Mouse (Mus musculus) MEL (cell line): Measurements from ENCODE around the gene Acaa1a. TPM values are rescaled to one million over a fixed set of nuclear protein-coding genes. Genes with fewer than 3 reads are reported as not detected.

Experiments
- DNase-seq: peaks from one replicate; pipeline ENCODE4 v3.0.0; 2011; ENCODE audit warnings: low read depth, low spot score
- H3K27ac ChIP-seq: 2 replicates; pipeline ENCODE4 v1.5.1; 2012; ENCODE audit warnings: low read depth, mild to moderate bottlenecking, control low read depth, low read length, moderate library complexity; ENCODE audit not compliant: control insufficient read depth
- H3K27me3 ChIP-seq, 2 experiments: fragments of 150-350 bp in 1 of 2; sonication (generic) in 1 of 2; 2 replicates each; pipeline ENCODE4 v1.6.1; 2012; ENCODE audit warnings: low read length in 2 of 2, mild to moderate bottlenecking in 2 of 2, improper control_type of control experiment in 1 of 2, moderate library complexity in 1 of 2; ENCODE audit not compliant: insufficient read depth in 2 of 2, control insufficient read depth in 1 of 2
- H3K36me3 ChIP-seq, 2 experiments: 2 replicates each; pipeline ENCODE4 v1.6.1; 2012 to 2014; ENCODE audit warnings: low read length in 2 of 2, improper control_type of control experiment in 1 of 2, inconsistent platforms in 1 of 2, mild to moderate bottlenecking in 1 of 2; ENCODE audit not compliant: insufficient read depth in 2 of 2, control insufficient read depth in 1 of 2
- H3K4me1 ChIP-seq, 2 experiments: fragments of 150-350 bp in 1 of 2; sonication (generic) in 1 of 2; 2 replicates each; pipeline ENCODE4 v1.6.1; 2012; ENCODE audit warnings: low read length in 2 of 2, improper control_type of control experiment in 1 of 2, mild to moderate bottlenecking in 1 of 2; ENCODE audit not compliant: insufficient read depth in 2 of 2, control insufficient read depth in 1 of 2
- H3K4me3 ChIP-seq, 2 experiments: fragments of 150-350 bp in 1 of 2; sonication (generic) in 1 of 2; 2 replicates each; pipeline ENCODE4 v1.5.1; 2012; ENCODE audit warnings: low read depth in 2 of 2, low read length in 2 of 2, mild to moderate bottlenecking in 2 of 2, moderate library complexity in 2 of 2, control low read depth in 1 of 2, improper control_type of control experiment in 1 of 2; ENCODE audit not compliant: control insufficient read depth in 1 of 2, insufficient read depth in 1 of 2
- H3K79me2 ChIP-seq: 2 replicates; pipeline ENCODE4 v1.6.1; 2012; ENCODE audit warnings: mild to moderate bottlenecking, low read length, moderate library complexity; ENCODE audit not compliant: control insufficient read depth, poor library complexity, insufficient read depth
- H3K9ac ChIP-seq: 2 replicates; pipeline ENCODE4 v1.6.1; 2012; ENCODE audit warnings: low read depth, mild to moderate bottlenecking, control low read depth, low read length, moderate library complexity; ENCODE audit not compliant: control insufficient read depth, poor library complexity, severe bottlenecking
- H3K9me3 ChIP-seq: fragments of 150-350 bp; sonication (generic); replicated peaks from 2 replicates; pipeline ENCODE4 v1.6.1; 2012; ENCODE audit warnings: mild to moderate bottlenecking, low read length, improper control_type of control experiment, moderate library complexity; ENCODE audit not compliant: insufficient read depth
- E2F4 ChIP-seq: IDR thresholded peaks from 2 replicates; pipeline ENCODE4 v1.6.1; 2011; ENCODE audit warnings: low read depth, low read length, improper control_type of control experiment, borderline replicate concordance
- EP300 ChIP-seq, 2 experiments: IDR thresholded peaks; 2 replicates each; pipeline ENCODE4 v1.6.1; 2011; ENCODE audit warnings: improper control_type of control experiment in 2 of 2, low read length in 2 of 2, low read depth in 1 of 2, mild to moderate bottlenecking in 1 of 2
- JUND ChIP-seq: IDR thresholded peaks from 2 replicates; pipeline ENCODE4 v1.6.1; 2011; ENCODE audit warnings: low read depth, mild to moderate bottlenecking, improper control_type of control experiment, low read length
- NELFE ChIP-seq: IDR thresholded peaks from 2 replicates; pipeline ENCODE4 v1.6.1; 2011; ENCODE audit warnings: low read depth, low read length, improper control_type of control experiment
- NRF1 ChIP-seq: IDR thresholded peaks from 2 replicates; pipeline ENCODE4 v1.6.1; 2014; ENCODE audit warnings: low read depth, mild to moderate bottlenecking, inconsistent platforms, low read length, improper control_type of control experiment, moderate library complexity; ENCODE audit not compliant: poor library complexity, insufficient read depth, severe bottlenecking
- RAD21 ChIP-seq: IDR thresholded peaks from 2 replicates; pipeline ENCODE4 v1.6.1; 2011; ENCODE audit warnings: mild to moderate bottlenecking, low read depth, low read length, improper control_type of control experiment
- RCOR1 ChIP-seq: IDR thresholded peaks from 2 replicates; pipeline ENCODE4 v1.6.1; 2012; ENCODE audit warnings: low read depth, mild to moderate bottlenecking, inconsistent platforms, low read length, improper control_type of control experiment
- SIN3A ChIP-seq: IDR thresholded peaks from 2 replicates; pipeline ENCODE4 v1.6.1; 2012; ENCODE audit warnings: low read length, improper control_type of control experiment, inconsistent platforms
- TBP ChIP-seq: IDR thresholded peaks from 2 replicates; pipeline ENCODE4 v1.8.0; 2011; ENCODE audit warnings: low read depth, low read length, improper control_type of control experiment
- TCF12 ChIP-seq: IDR thresholded peaks from 2 replicates; pipeline ENCODE4 v1.6.1; 2014; ENCODE audit warnings: low read depth, mild to moderate bottlenecking, inconsistent platforms, low read length, improper control_type of control experiment, moderate library complexity
- USF1 ChIP-seq: IDR thresholded peaks from 2 replicates; pipeline ENCODE4 v1.6.1; 2014; ENCODE audit warnings: low read depth, mild to moderate bottlenecking, inconsistent platforms, low read length, improper control_type of control experiment, moderate library complexity
- polyA plus RNA-seq, 2 experiments: library from polyadenylated mRNA; stranded (reverse) in 1 of 2; unstranded in 1 of 2; fragments of >175 nt in 1 of 2; fragments of >200 nt in 1 of 2; gene quantifications; 2 replicates each; pipeline versions ENCODE4 v1.2.1 to v1.2.4; 2012; ENCODE audit warnings: low replicate concordance in 2 of 2, low read depth in 1 of 2; ENCODE audit not compliant: insufficient read length in 2 of 2, insufficient read depth in 1 of 2, missing spikeins in 1 of 2
- total RNA-seq: library from RNA; depleted of rRNA; stranded (reverse); fragments of 300-350 nt; gene quantifications from 2 replicates; pipeline ENCODE4 v1.2.3, GENCODE M21; 2012

Gene Acaa1a
- total and polyA plus RNA-seq, 3 experiments, result 19.5 to 22.1 TPM; not detected in 1

- H3K9me3 ChIP-seq, result no peaks in the 10 kb centered on the region
- no peaks in the 10 kb centered on the region; a peak in 1 of 4 replicates for H3K4me1 ChIP-seq
- peaks cover 2 to 5% of the 10 kb centered on the region in 2 experiments for H3K36me3 ChIP-seq
- no peak overlapping the region for H3K9ac ChIP-seq
- TF ChIP-seq RCOR1, result no peak
- TF ChIP-seq TBP, result no peak
- no peak for TF ChIP-seq RAD21
- H3K79me2 ChIP-seq, result peaks cover 17% of the 10 kb centered on the region
- no peak for DNase-seq
- no peak overlapping the region for H3K4me3 ChIP-seq
- no peak overlapping the region for H3K27ac ChIP-seq
- H3K27me3 ChIP-seq, result no peaks in the 10 kb centered on the region
Observed at GRCm38 (mm10) chr9:119305863-119306262, 33.6 kb upstream of the Acaa1a start.

- peaks cover 38% of the 10 kb centered on the region for H3K79me2 ChIP-seq
- no peaks in the 10 kb centered on the region; a peak in 1 of 4 replicates for H3K4me1 ChIP-seq
- no peak for DNase-seq
- H3K36me3 ChIP-seq, result peaks cover 0 to 5% of the 10 kb centered on the region in 2 experiments
- TF ChIP-seq USF1 (no peak), JUND (no peak), E2F4 (no peak), NELFE (no peak), NRF1 (no peak), SIN3A (no peak), EP300 (IDR thresholded peaks at IDR 0.05; ENCODE audit: low read depth in 1 of 2, low read length in 2 of 2) (no peak)
- H3K27me3 ChIP-seq, result no peaks in the 10 kb centered on the region
- no peak overlapping the region for H3K4me3 ChIP-seq
- no peak overlapping the region for H3K27ac ChIP-seq
- no peaks in the 10 kb centered on the region for H3K9me3 ChIP-seq
- H3K9ac ChIP-seq, result no peak overlapping the region
Observed at GRCm38 (mm10) chr9:119309067-119309466, 30.4 kb upstream of the Acaa1a start.

DNA sequence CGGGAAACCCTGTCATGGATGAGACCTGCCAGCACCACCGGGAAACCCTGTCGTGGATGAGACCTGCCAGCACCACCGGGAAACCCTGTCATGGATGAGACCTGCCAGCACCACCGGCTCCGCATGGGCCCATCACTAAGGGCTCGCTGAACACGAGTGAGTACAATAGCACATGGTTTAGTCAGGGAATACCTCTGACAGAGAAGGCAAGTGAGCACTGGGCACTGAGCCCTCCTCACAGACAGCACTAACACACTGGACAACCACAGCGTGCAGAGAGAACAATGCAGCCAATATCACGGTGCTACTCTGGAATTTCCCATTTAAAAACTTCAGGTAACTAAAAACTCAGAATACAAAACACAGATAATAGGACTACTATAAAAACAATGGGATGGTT lies 26.4 kb upstream of the Acaa1a start:
- H3K4me1 ChIP-seq, result no peaks in the 10 kb centered on the region; a peak in 1 of 4 replicates
- H3K4me3 ChIP-seq, result no peak overlapping the region
- peaks cover 51% of the 10 kb centered on the region for H3K79me2 ChIP-seq
- H3K36me3 ChIP-seq, result peaks cover 0 to 4% of the 10 kb centered on the region in 2 experiments; a peak in 3 of 4 replicates
- no peak overlapping the region for H3K9ac ChIP-seq
- TF ChIP-seq TCF12 (no peak), RCOR1 (no peak)
- TF ChIP-seq, all 39 proteins: peak for 0
- DNase-seq, result no peak
- Histone ChIP-seq H3K27me3 (no peaks in the 10 kb centered on the region), H3K9me3 (no peaks in the 10 kb centered on the region), H3K27ac (no peak overlapping the region)
